Mouse (Mus musculus): ENCODE measurements around the gene AC124502.3. TPM values are rescaled to one million over a fixed set of nuclear protein-coding genes. Genes with fewer than 3 reads are reported as not detected.
"Not testable (repeated sequence)": the region's sequence is repeated elsewhere in the genome, so short reads cannot be mapped to it uniquely, and the experiment has no call there.

AC124502.3 gene
- polyA plus RNA-seq, 1 experiment from 2014 or later = 1.1 TPM

GRCm38 (mm10) chr19:5085145-5085863 is 46.6 kb downstream of the AC124502.3 start, which contains the start of gene Tmem151a:
Gene Tmem151a, minus strand, starts transcription at chr19:5085531.
- TF ChIP-seq EP300 (optimal IDR thresholded peaks at IDR 0.05) (no peak), CTCF (IDR thresholded peaks at IDR 0.05; ENCODE audit: low read depth) (no peak)
- Histone ChIP-seq H3K9me3 (ENCODE audit: control insufficient read depth, low read length) (no peaks in the 10 kb centered on the region), H3K4me2 (replicated peaks; ENCODE audit: low read depth) (peak within 1 kb of the TSS; percentile 77), H3K36me3 (ENCODE audit: control insufficient read depth, insufficient read depth, low read length) (no peaks in the 10 kb centered on the region), H3K27ac (replicated peaks) (peak within 1 kb of the TSS; percentile 24; the same call in 1 of the 2 replicates), H3K4me1 (replicated peaks; ENCODE audit: control insufficient read depth, insufficient read depth) (peaks cover 5% of the 10 kb centered on the region; the same call in 1 of the 2 replicates), H3K9ac (ENCODE audit: low read length) (peak within 1 kb of the TSS; percentile 54), H3K4me3 (ENCODE audit: low read depth, low read length) (peak within 1 kb of the TSS; percentile 46), H3K27me3 (ENCODE audit: control insufficient read depth, insufficient read depth, low read length) (peaks cover 7% of the 10 kb centered on the region)
- ATAC-seq (ENCODE audit: low FRiP score, low TSS enrichment) (peak; percentile 35), DNase-seq (ENCODE audit: low spot score) (peak; percentile 86)
- under 1% methylated on average over 65 of the region's 69 CpGs for WGBS

DNA sequence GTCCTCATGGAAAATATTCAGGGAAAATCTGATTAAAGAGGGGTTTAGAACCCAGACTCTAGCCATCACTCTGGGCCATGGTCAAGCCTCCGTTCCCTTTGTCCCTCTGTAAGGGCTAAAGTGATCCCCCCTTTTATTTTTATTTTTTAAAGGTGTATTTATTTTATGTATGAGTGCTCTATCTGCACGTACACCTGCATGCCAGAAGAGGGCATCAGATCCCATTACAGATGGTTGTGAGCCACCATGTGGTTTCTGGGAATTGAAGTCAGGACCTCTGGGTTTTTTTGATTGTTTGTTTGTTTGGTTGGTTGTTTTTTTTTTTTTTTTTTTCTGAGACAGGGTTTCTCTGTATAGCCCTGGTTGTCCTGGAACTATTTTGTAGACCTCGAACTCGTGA is 47.8 kb downstream of the AC124502.3 start:
- peak; percentile 52 for TF ChIP-seq CTCF (IDR thresholded peaks at IDR 0.05; ENCODE audit: low read depth)
- H3K9me3 ChIP-seq (ENCODE audit: control insufficient read depth, low read length); H3K9ac ChIP-seq (ENCODE audit: low read length); ATAC-seq (ENCODE audit: low FRiP score, low TSS enrichment); H3K27ac ChIP-seq (replicated peaks); H3K4me2 ChIP-seq (replicated peaks; ENCODE audit: low read depth); H3K36me3 ChIP-seq (ENCODE audit: control insufficient read depth, insufficient read depth, low read length); H3K4me1 ChIP-seq (replicated peaks; ENCODE audit: control insufficient read depth, insufficient read depth); DNase-seq (ENCODE audit: low spot score); H3K4me3 ChIP-seq (ENCODE audit: low read depth, low read length); H3K27me3 ChIP-seq (ENCODE audit: control insufficient read depth, insufficient read depth, low read length): not testable (repeated sequence)
- WGBS = 55% methylated on average over 4 of the region's 4 CpGs

GRCm38 (mm10) chr19:5087884-5088728 is 49.4 kb downstream of the AC124502.3 start, which contains the start of gene Yif1a:
Gene Yif1a, plus strand, starts transcription at chr19:5088538.
- ATAC-seq (ENCODE audit: low FRiP score, low TSS enrichment) (peak; percentile 90), DNase-seq (ENCODE audit: low spot score) (peak; percentile 95)
- no peaks in the 10 kb centered on the region; the same call in 1 of the 2 replicates for H3K27me3 ChIP-seq (ENCODE audit: control insufficient read depth, insufficient read depth, low read length)
- H3K9me3 ChIP-seq (ENCODE audit: control insufficient read depth, low read length) = no peaks in the 10 kb centered on the region
- peak within 1 kb of the TSS; percentile 87 for H3K27ac ChIP-seq (replicated peaks)
- peak within 1 kb of the TSS; percentile 89 for H3K4me2 ChIP-seq (replicated peaks; ENCODE audit: low read depth)
- peak within 1 kb of the TSS; percentile 72 for H3K4me3 ChIP-seq (ENCODE audit: low read depth, low read length)
- peak within 1 kb of the TSS; percentile 82 for H3K9ac ChIP-seq (ENCODE audit: low read length)
- under 1% methylated on average over 58 of the region's 58 CpGs for WGBS
- peaks cover 16% of the 10 kb centered on the region for H3K36me3 ChIP-seq (ENCODE audit: control insufficient read depth, insufficient read depth, low read length)
- TF ChIP-seq EP300 (optimal IDR thresholded peaks at IDR 0.05) (no peak), CTCF (IDR thresholded peaks at IDR 0.05; ENCODE audit: low read depth) (peak; percentile 79)
- peaks cover 5% of the 10 kb centered on the region; the same call in 1 of the 2 replicates for H3K4me1 ChIP-seq (replicated peaks; ENCODE audit: control insufficient read depth, insufficient read depth)

DNA sequence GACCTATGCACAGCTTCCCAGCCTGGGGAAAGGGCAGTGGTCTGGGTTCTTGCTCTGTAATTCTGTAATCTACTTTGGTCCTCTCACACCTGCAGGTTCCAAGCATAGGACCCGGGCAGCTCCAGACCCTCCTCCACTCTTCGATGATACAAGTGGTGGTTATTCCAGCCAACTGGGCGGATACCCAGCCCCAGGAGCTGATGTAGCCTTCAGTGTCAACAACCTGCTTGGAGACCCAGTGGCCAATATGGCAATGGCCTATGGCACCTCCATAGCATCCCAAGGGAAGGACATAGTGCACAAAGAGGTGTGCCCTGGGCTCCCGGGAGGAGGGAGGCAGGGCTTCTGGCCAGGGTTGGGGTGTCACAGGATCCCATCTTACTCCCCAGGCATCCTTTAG is 50.6 kb downstream of the AC124502.3 start:
- TF ChIP-seq CTCF (IDR thresholded peaks at IDR 0.05; ENCODE audit: low read depth) (no peak), EP300 (optimal IDR thresholded peaks at IDR 0.05) (no peak)
- 91% methylated on average over 4 of the region's 4 CpGs for WGBS
- H3K4me1 ChIP-seq (replicated peaks; ENCODE audit: control insufficient read depth, insufficient read depth) = peaks cover 5% of the 10 kb centered on the region; the same call in 1 of the 2 replicates
- peak overlapping the region; percentile 82 for H3K9ac ChIP-seq (ENCODE audit: low read length)
- H3K27me3 ChIP-seq (ENCODE audit: control insufficient read depth, insufficient read depth, low read length) = no peaks in the 10 kb centered on the region; the same call in 1 of the 2 replicates
- H3K4me2 ChIP-seq (replicated peaks; ENCODE audit: low read depth) = peak overlapping the region; percentile 89
- H3K27ac ChIP-seq (replicated peaks) = no peak overlapping the region
- no peak for DNase-seq (ENCODE audit: low spot score)
- H3K4me3 ChIP-seq (ENCODE audit: low read depth, low read length) = peak overlapping the region; percentile 72
- H3K9me3 ChIP-seq (ENCODE audit: control insufficient read depth, low read length) = no peaks in the 10 kb centered on the region
- no peak for ATAC-seq (ENCODE audit: low FRiP score, low TSS enrichment)
- H3K36me3 ChIP-seq (ENCODE audit: control insufficient read depth, insufficient read depth, low read length) = peaks cover 18% of the 10 kb centered on the region

DNA sequence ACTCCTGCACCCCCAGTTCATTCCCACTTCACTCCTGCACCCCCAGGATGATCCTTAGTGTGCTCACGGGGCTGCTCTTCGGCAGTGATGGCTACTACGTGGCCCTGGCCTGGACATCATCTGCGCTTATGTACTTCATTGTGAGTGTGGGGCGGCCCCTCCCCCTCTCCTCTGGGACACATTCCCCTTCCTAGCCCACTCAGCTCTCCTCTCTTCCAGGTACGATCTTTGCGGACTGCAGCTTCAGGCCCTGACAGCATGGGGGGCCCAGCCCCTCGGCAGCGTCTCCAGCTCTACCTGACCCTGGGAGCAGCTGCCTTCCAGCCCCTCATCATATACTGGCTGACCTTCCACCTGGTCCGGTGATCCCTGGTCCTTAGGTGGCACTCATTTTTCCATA is 53.4 kb downstream of the AC124502.3 start:
- H3K9ac ChIP-seq (ENCODE audit: low read length) = no peak overlapping the region
- no peak overlapping the region for H3K27ac ChIP-seq (replicated peaks)
- DNase-seq (ENCODE audit: low spot score) (no peak), ATAC-seq (ENCODE audit: low FRiP score, low TSS enrichment) (no peak)
- H3K4me2 ChIP-seq (replicated peaks; ENCODE audit: low read depth) = no peak overlapping the region
- no peak for TF ChIP-seq EP300 (optimal IDR thresholded peaks at IDR 0.05)
- no peak for TF ChIP-seq CTCF (IDR thresholded peaks at IDR 0.05; ENCODE audit: low read depth)
- peaks cover 3% of the 10 kb centered on the region; the same call in 1 of the 2 replicates for H3K4me1 ChIP-seq (replicated peaks; ENCODE audit: control insufficient read depth, insufficient read depth)
- H3K4me3 ChIP-seq (ENCODE audit: low read depth, low read length) = no peak overlapping the region
- H3K27me3 ChIP-seq (ENCODE audit: control insufficient read depth, insufficient read depth, low read length) = no peaks in the 10 kb centered on the region
- 90% methylated on average over 10 of the region's 10 CpGs for WGBS
- H3K36me3 ChIP-seq (ENCODE audit: control insufficient read depth, insufficient read depth, low read length) = peaks cover 18% of the 10 kb centered on the region
- H3K9me3 ChIP-seq (ENCODE audit: control insufficient read depth, low read length) = no peaks in the 10 kb centered on the region
